Mouse (Mus musculus): Measurements from ENCODE around the gene Zdhhc25. TPM values are rescaled to one million over a fixed set of nuclear protein-coding genes. Genes with fewer than 3 reads are reported as not detected.

Zdhhc25 gene
- total RNA-seq, 2 experiments from 2014 or later = not detected

GRCm38 (mm10) chr15:88625303-88626066 lies 25.4 kb downstream of the Zdhhc25 start:
- DNase-seq (ENCODE audit: extremely low spot score in 1 of 2, low spot score in 2 of 2) = no peak
- intact Hi-C loops (cut with DNase I) = no loop called here

GRCm38 (mm10) chr15:88626886-88627488 lies 26.9 kb downstream of the Zdhhc25 start:
- no peak for DNase-seq (ENCODE audit: extremely low spot score in 1 of 2, low spot score in 2 of 2)
- intact Hi-C loops (cut with DNase I) = no loop called here

- intact Hi-C loops (cut with DNase I) = no loop called here
Measured at GRCm38 (mm10) chr15:88628801-88629356, 28.8 kb downstream of the Zdhhc25 start.

GRCm38 (mm10) chr15:88635205-88635604 lies 35.1 kb downstream of the Zdhhc25 start:
- no peak for DNase-seq (ENCODE audit: extremely low spot score in 1 of 2, low spot score in 2 of 2)
- intact Hi-C loops (cut with DNase I) = no loop called here

More at GRCm38 (mm10) chr15:88628801-88629356, 28.8 kb downstream of the Zdhhc25 start:
- no peak for DNase-seq (ENCODE audit: extremely low spot score in 1 of 2, low spot score in 2 of 2)

GRCm38 (mm10) chr15:88651019-88651418 lies 50.9 kb downstream of the Zdhhc25 start:
- DNase-seq (ENCODE audit: extremely low spot score in 1 of 2, low spot score in 2 of 2) = peak; percentile 77
- intact Hi-C loops (cut with DNase I) = loop anchor here (5.0 to 10.0 kb wide), 2 partner anchors 506 to 1029 kb away; no protein-coding TSS in a partner anchor

Other genes with a start within 250 kb of the Zdhhc25 start
- gene Brd1, start 133.9 kb downstream of the Zdhhc25 start, total RNA-seq (2021) = 10 to 100 TPM; 47.7 to 48.7 TPM
- 10 to 100 TPM; 14.0 to 15.6 TPM for gene Zbed4, start 151.4 kb downstream of the Zdhhc25 start, total RNA-seq (2021)
- 10 to 100 TPM in 1 of 2 experiments, 1 to 10 TPM in 1; 8.8 to 10.4 TPM for gene Alg12, start 219.0 kb downstream of the Zdhhc25 start, total RNA-seq (2021)
- gene Creld2, start 219.3 kb downstream of the Zdhhc25 start, total RNA-seq (2021) = 10 to 100 TPM; 14.2 to 18.8 TPM

Measured in left cerebral cortex, postnatal 10 days (tissue).